ENCODE assay signal across 10 mouse cellular contexts in genomic region chr8:91803515-91804402, GRCm38 (mm10). TPM values are rescaled to one million over a fixed set of nuclear protein-coding genes. Genes with fewer than 3 reads are reported as not detected.
DNase-seq lines count a peak whose midpoint lies in the region; ATAC-seq and TF ChIP-seq lines count a peak whose summit lies in the region.
"Had no signal": no experiment of that assay in that cellular context is flagged by ENCODE, and none has a peak within 500 bp of the region (broad histone marks: within the 10 kb centered on the region; RNA-seq: fewer than 3 reads in every experiment).

No protein-coding gene starts in this region.

- no peak overlapping the region for H3K4me2 ChIP-seq in forebrain, embryonic 16.5 days (ENCODE audit: low read length)
- H3K4me2 ChIP-seq in lung, embryonic 14.5 days: peak overlapping the region; percentile 85
- peak overlapping the region; percentile 92 for H3K4me2 ChIP-seq in lung, postnatal 0 days (replicated peaks; ENCODE audit: low read depth, low read length)

- no peaks in the 10 kb centered on the region for H3K9me3 ChIP-seq in forebrain, embryonic 10.5 days
- H3K9me3 ChIP-seq in forebrain, embryonic 16.5 days (ENCODE audit: control insufficient read depth, low read length): no peaks in the 10 kb centered on the region
- no peaks in the 10 kb centered on the region for H3K9me3 ChIP-seq in lung, embryonic 14.5 days (ENCODE audit: low read depth, low read length)
- H3K9me3 ChIP-seq in lung, postnatal 0 days (ENCODE audit: low read length): no peaks in the 10 kb centered on the region
- H3K9me3 ChIP-seq: liver, embryonic 13.5 days had no signal

- no peak for DNase-seq in forebrain, embryonic 10.5 days (ENCODE audit: extremely low spot score, low spot score)
- DNase-seq in lung, embryonic 14.5 days: peak; percentile 23
- no peak for DNase-seq in lung, postnatal 10 days
- DNase-seq in lung, postnatal 0 days (ENCODE audit: low spot score): no peak
- DNase-seq in layer of hippocampus, postnatal 36 days: no peak
- DNase-seq in thymus, postnatal 4 days: no peak
- DNase-seq in layer of hippocampus, adult 9-11 months: no peak
- DNase-seq: liver, embryonic 13.5 days had no signal

- H3K9ac ChIP-seq in forebrain, embryonic 16.5 days (replicated peaks; ENCODE audit: low read depth, low read length): no peak overlapping the region
- peak overlapping the region; percentile 89 for H3K9ac ChIP-seq in lung, embryonic 14.5 days
- peak overlapping the region; percentile 19; the same call in 1 of the 2 replicates for H3K9ac ChIP-seq in lung, postnatal 0 days (replicated peaks; ENCODE audit: low read depth)
- H3K9ac ChIP-seq: liver, embryonic 13.5 days had no signal

- TF ChIP-seq EP300 in lung, postnatal 0 days (IDR thresholded peaks at IDR 0.05): no peak

- peaks cover 8% of the 10 kb centered on the region for H3K36me3 ChIP-seq in forebrain, embryonic 10.5 days (replicated peaks)
- no peaks in the 10 kb centered on the region for H3K36me3 ChIP-seq in forebrain, embryonic 16.5 days (ENCODE audit: control insufficient read depth, insufficient read depth)
- H3K36me3 ChIP-seq in lung, embryonic 14.5 days (ENCODE audit: insufficient read depth): 0 out of 2 replicates have a peak, but pooled peaks cover 4% of the 10 kb centered on the region
- no peaks in the 10 kb centered on the region for H3K36me3 ChIP-seq in lung, postnatal 0 days (ENCODE audit: insufficient read depth, low read length)
- H3K36me3 ChIP-seq: liver, embryonic 13.5 days had no signal

- peak overlapping the region; percentile 79 for H3K27ac ChIP-seq in forebrain, embryonic 10.5 days
- H3K27ac ChIP-seq in forebrain, embryonic 16.5 days (ENCODE audit: low read length): no peak overlapping the region
- peak overlapping the region; percentile 71 for H3K27ac ChIP-seq in lung, embryonic 14.5 days (ENCODE audit: low read depth)
- peak overlapping the region; percentile 90 for H3K27ac ChIP-seq in lung, postnatal 0 days (ENCODE audit: low read length)
- H3K27ac ChIP-seq: liver, embryonic 13.5 days had no signal

- peaks cover 86% of the 10 kb centered on the region for H3K4me1 ChIP-seq in forebrain, embryonic 10.5 days
- H3K4me1 ChIP-seq in forebrain, embryonic 16.5 days (replicated peaks; ENCODE audit: control insufficient read depth, insufficient read depth, low read length): peaks cover 39% of the 10 kb centered on the region
- no peaks in the 10 kb centered on the region for H3K4me1 ChIP-seq in lung, embryonic 14.5 days (ENCODE audit: insufficient read depth)
- 0 out of 2 replicates have a peak, but pooled peaks cover 4% of the 10 kb centered on the region for H3K4me1 ChIP-seq in lung, postnatal 0 days (ENCODE audit: insufficient read depth, low read depth, low read length)

- TF ChIP-seq CTCF in lung, embryonic 14.5 days (IDR thresholded peaks at IDR 0.05; ENCODE audit: low read depth): no peak
- no peak for TF ChIP-seq CTCF in lung, postnatal 0 days (IDR thresholded peaks at IDR 0.05)

- ATAC-seq in forebrain, embryonic 16.5 days: no peak
- no peak for ATAC-seq in lung, embryonic 14.5 days (ENCODE audit: insufficient read depth)
- ATAC-seq in lung, postnatal 0 days: no peak

- H3K4me3 ChIP-seq in forebrain, embryonic 10.5 days: peak overlapping the region; percentile 70
- no peak overlapping the region for H3K4me3 ChIP-seq in forebrain, embryonic 16.5 days (replicated peaks; ENCODE audit: low read length)
- H3K4me3 ChIP-seq in lung, embryonic 14.5 days (ENCODE audit: low read depth, low read length): peak overlapping the region; percentile 66
- H3K4me3 ChIP-seq in lung, postnatal 0 days (ENCODE audit: low read depth, low read length): peak overlapping the region; percentile 21; the same call in 1 of the 2 replicates

- WGBS in forebrain, embryonic 10.5 days: 4% methylated on average over 28 of the region's 28 CpGs
- WGBS in forebrain, embryonic 16.5 days: 6% methylated on average over 28 of the region's 28 CpGs
- WGBS in lung, embryonic 14.5 days: 10% methylated on average over 28 of the region's 28 CpGs
- WGBS in lung, postnatal 0 days: 9% methylated on average over 28 of the region's 28 CpGs

- H3K27me3 ChIP-seq in forebrain, embryonic 10.5 days (ENCODE audit: poor library complexity, severe bottlenecking): peaks cover 100% of the 10 kb centered on the region
- H3K27me3 ChIP-seq in forebrain, embryonic 16.5 days (replicated peaks; ENCODE audit: control insufficient read depth, insufficient read depth, low read length): peaks cover 74% of the 10 kb centered on the region
- peaks cover 98% of the 10 kb centered on the region for H3K27me3 ChIP-seq in lung, embryonic 14.5 days (ENCODE audit: insufficient read depth, low read length)
- H3K27me3 ChIP-seq in lung, postnatal 0 days (replicated peaks; ENCODE audit: insufficient read depth, low read length): peaks cover 51% of the 10 kb centered on the region

RNA-seq across cellular contexts. Expression of gene Irx3, which starts 1.9 kb away (rescaled TPM):
- 11.8 and 12.2 TPM in 2 replicates for polyA plus RNA-seq in forebrain, embryonic 10.5 days (2016; fragmentation: Nextera tagmentation; extraction: Ambion mirVana)
- polyA plus RNA-seq in forebrain, embryonic 16.5 days (2015; fragmentation: Nextera tagmentation; extraction: Ambion mirVana): 0.68 and 1.1 TPM in 2 replicates
- 25.5 and 29.9 TPM in 2 replicates for polyA plus RNA-seq in lung, embryonic 14.5 days (2014; fragmentation: Nextera tagmentation; extraction: Ambion mirVana)
- polyA plus RNA-seq in lung, postnatal 0 days (2015; fragmentation: Nextera tagmentation; extraction: Ambion mirVana): 36.6 and 43.9 TPM in 2 replicates
- under 1 TPM; 0.23 to 0.25 TPM for total RNA-seq in layer of hippocampus, postnatal 36 days (2021)
- total RNA-seq: neutrophil, adult 5-6 weeks had no signal
